In genomic region chr8:108529421-108529820, GRCm38 (mm10) we compare ENCODE assay signal across 30 mouse cellular contexts.
"Had no signal": no experiment of that assay in that cellular context is flagged by ENCODE, and none has a peak within 500 bp of the region (broad histone marks: within the 10 kb centered on the region; RNA-seq: fewer than 3 reads in every experiment).

No protein-coding gene starts in this region.

- H3K27me3 ChIP-seq: limb, embryonic 12.5 days; limb, embryonic 13.5 days; limb, embryonic 15.5 days; liver, embryonic 12.5 days; liver, embryonic 13.5 days; liver, embryonic 15.5 days; lung, embryonic 15.5 days; megakaryocyte, embryonic 14.5 days; midbrain, embryonic 12.5 days; midbrain, embryonic 13.5 days; midbrain, embryonic 15.5 days; neural tube, embryonic 12.5 days had no signal

- ATAC-seq: liver, embryonic 12.5 days; liver, postnatal 0 days; lung, postnatal 0 days; midbrain, embryonic 13.5 days; midbrain, embryonic 15.5 days; midbrain, embryonic 16.5 days had no signal

- DNase-seq: left cerebral cortex, postnatal 4 days; liver; liver, embryonic 13.5 days; liver, postnatal 0 days; lung, adult 18-20 months; lung, adult 2 months; lung, embryonic 14.5 days; lung, postnatal 10 days; lung, postnatal 14 days; lung, postnatal 36 days; lung, postnatal 4 days; midbrain, embryonic 14.5 days had no signal

- H3K9me3 ChIP-seq: limb, embryonic 10.5 days; limb, embryonic 12.5 days; limb, embryonic 13.5 days; limb, embryonic 15.5 days; liver, embryonic 12.5 days; liver, embryonic 13.5 days; liver, embryonic 15.5 days; lung, embryonic 15.5 days; midbrain, embryonic 12.5 days; midbrain, embryonic 13.5 days; midbrain, embryonic 15.5 days; neural tube, embryonic 12.5 days had no signal

- H3K4me2 ChIP-seq: limb, embryonic 12.5 days; limb, embryonic 13.5 days; limb, embryonic 15.5 days; liver, embryonic 11.5 days; liver, embryonic 12.5 days; liver, embryonic 13.5 days; liver, embryonic 15.5 days; lung, embryonic 14.5 days; lung, embryonic 15.5 days; midbrain, embryonic 12.5 days; midbrain, embryonic 13.5 days; midbrain, embryonic 15.5 days; neural tube, embryonic 12.5 days had no signal

- H3K9ac ChIP-seq: limb, embryonic 12.5 days; limb, embryonic 13.5 days; limb, embryonic 15.5 days; liver, embryonic 12.5 days; liver, embryonic 13.5 days; liver, embryonic 14.5 days; liver, embryonic 15.5 days; liver, postnatal 0 days; lung, embryonic 14.5 days; lung, embryonic 15.5 days; midbrain, embryonic 12.5 days; midbrain, embryonic 13.5 days; midbrain, embryonic 15.5 days; neural tube, embryonic 12.5 days had no signal

- H3K4me3 ChIP-seq: limb, embryonic 10.5 days; limb, embryonic 12.5 days; limb, embryonic 13.5 days; limb, embryonic 15.5 days; liver, embryonic 12.5 days; liver, embryonic 13.5 days; liver, embryonic 15.5 days; lung, embryonic 15.5 days; megakaryocyte, embryonic 14.5 days; midbrain, embryonic 12.5 days; midbrain, embryonic 13.5 days; midbrain, embryonic 15.5 days; myocyte; neural tube, embryonic 12.5 days had no signal

- H3K27ac ChIP-seq: limb, embryonic 10.5 days; limb, embryonic 12.5 days; limb, embryonic 13.5 days; limb, embryonic 15.5 days; liver, embryonic 12.5 days; liver, embryonic 13.5 days; liver, embryonic 14.5 days; liver, embryonic 15.5 days; lung, embryonic 15.5 days; macrophage; midbrain, embryonic 12.5 days; midbrain, embryonic 13.5 days; midbrain, embryonic 15.5 days; neural tube, embryonic 12.5 days had no signal

- H3K36me3 ChIP-seq: limb, embryonic 10.5 days; limb, embryonic 12.5 days; limb, embryonic 13.5 days; limb, embryonic 15.5 days; liver, embryonic 12.5 days; liver, embryonic 13.5 days; liver, embryonic 15.5 days; lung, embryonic 15.5 days; midbrain, embryonic 12.5 days; midbrain, embryonic 13.5 days; midbrain, embryonic 15.5 days; neural tube, embryonic 12.5 days had no signal

- H3K4me1 ChIP-seq: limb, embryonic 13.5 days; limb, embryonic 15.5 days; liver, embryonic 12.5 days; liver, embryonic 13.5 days; liver, embryonic 15.5 days; lung, embryonic 15.5 days; megakaryocyte, embryonic 14.5 days; midbrain, embryonic 12.5 days; midbrain, embryonic 15.5 days; neural tube, embryonic 12.5 days had no signal
